Mouse (Mus musculus): Measurements from ENCODE around the gene Ctbp1.

GRCm38 (mm10) chr5:33324491-33324890 is 49.7 kb upstream of the Ctbp1 start:
- no peak for TF ChIP-seq EP300 (IDR thresholded peaks at IDR 0.05)
- TF ChIP-seq CTCF (IDR thresholded peaks at IDR 0.05) = no peak

All from lung, postnatal 0 days (tissue).